Mouse (Mus musculus) spleen, postnatal 36 days (tissue): ENCODE data around the gene Slc39a9.

ENCODE experiments used
- DNase-seq, 2 experiments: peaks; one replicate each; pipeline ENCODE4 v3.0.0; 2022; ENCODE audit warnings: low spot score in 2 of 2, mixed read lengths in 1 of 2

The Slc39a9 gene

DNA sequence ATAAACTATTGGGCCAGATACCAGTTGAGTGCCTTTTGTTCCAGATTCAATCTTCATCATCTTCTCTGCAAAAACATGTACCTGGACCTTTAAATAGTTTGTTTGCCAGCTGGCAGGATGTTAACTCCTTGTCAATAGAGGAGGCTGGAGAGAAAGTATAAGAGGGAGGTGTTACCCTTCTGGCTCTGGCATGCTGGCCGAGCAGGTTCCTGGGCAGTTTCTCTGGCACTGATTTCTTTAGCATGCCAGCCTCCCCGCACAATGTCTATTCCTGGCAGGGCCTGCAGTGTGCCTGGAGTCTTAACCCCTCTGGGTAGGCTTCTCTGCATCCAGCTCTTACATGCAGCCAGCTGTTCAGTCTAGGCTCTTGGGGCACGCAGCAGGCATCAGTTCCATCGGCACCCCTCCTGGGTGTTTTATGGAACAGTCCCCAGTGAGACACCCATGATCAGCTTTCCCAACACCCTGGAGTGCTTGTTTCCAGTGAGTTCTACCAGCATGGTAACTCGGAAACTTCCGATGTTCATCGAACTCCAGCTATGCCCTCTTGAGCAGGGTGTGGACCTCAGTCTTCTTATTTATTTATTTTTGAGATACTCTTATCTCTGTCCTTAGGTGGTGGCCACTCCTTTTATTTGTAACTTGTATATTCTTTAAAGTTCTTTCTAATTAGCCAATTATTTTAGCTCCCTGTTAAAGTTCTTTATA, 10.4 kb downstream of the Slc39a9 start:
- no peak for DNase-seq

DNA sequence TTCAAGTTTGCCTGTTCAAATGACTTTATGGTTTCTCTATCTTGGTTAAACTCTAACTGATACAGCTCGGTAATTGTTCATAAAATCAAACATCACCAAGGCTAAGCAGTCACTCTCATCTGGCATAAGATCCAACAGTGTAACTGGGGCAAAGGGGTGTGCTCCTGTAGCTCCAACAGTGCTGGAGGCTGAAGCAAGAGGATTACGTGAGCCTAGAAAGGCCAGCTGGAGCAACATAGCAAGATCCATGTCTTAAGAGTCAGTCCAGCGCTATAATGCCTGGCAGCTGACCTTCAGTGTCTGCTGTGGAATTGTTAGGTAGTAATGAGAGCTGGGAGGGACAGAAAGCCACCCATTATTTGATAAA, 11.0 kb downstream of the Slc39a9 start:
- DNase-seq, result no peak

DNA sequence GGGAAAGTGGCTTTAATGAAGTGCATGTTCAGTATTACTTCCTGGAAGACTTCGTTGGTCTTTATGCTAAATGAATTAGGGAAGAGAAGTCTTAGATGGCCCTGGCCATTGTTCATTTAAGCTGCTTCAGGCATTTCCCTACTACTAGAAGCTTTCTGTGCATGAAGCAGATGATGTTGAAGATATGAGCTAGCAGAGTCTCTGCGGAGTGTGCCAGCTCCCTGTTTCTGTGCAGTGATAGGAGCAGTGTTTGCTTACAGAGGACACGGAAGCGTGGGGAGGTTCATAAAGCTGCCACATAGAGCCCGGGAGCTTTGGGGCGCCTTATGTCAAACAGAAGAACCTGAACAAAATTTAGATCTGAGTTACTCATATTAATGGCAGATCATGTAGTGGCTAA, 15.0 kb downstream of the Slc39a9 start:
- DNase-seq, result no peak

DNA sequence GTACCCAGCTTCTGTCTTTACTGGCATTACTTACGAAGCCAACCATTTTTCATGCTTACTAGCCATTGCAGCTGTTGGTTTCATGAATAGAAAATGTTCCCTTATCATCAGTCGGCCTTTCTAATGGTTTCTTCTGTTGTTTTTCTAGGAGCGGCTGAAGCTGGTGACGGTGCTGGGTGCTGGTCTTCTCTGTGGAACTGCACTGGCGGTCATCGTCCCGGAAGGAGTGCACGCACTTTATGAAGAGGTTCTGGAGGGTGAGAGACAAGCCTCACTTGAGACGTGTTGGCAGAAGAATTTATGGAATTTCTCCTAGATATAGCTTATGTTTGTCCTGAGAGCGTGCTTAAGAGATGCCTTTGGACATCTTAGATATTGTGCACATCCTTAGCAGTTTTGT, 18.6 kb downstream of the Slc39a9 start:
- no peak for DNase-seq

DNA sequence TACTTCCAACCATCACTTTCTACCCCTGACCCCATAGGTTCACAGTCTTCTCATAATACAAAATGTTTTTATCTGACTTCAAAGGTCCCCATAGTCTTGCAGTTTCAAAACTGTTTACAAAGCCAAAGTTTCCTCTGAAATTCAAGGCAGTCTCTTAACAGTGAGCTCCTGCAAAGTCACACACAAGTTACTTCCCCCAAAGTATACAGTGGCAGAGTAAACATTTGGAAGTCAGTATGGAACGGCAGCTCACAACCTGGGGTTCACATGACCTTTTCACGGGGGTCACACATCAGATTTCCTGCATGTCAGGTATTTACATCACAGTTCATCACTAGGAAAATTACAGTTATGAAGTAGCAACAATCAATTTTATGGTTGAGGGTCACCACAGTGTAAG, 20.3 kb downstream of the Slc39a9 start:
- no peak for DNase-seq

DNA sequence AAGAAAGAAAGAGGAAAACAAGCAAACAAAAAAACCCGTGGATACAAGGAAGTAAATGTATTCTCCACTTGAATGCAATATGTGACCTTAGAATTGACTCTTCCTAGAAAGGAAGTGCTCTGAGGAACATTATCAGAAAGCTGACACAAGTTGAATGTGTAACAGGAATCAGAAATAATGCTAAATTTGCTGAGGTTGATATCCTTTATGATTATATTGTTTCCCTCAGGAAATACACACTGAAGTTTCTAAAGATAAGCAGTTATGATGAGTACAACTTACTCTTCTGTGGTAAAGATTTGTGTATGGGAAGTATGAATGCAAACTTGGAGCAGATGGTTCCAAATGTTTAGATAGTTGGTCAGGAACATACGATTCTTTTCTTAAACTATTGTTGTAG, 24.7 kb downstream of the Slc39a9 start:
- DNase-seq, result no peak

DNA sequence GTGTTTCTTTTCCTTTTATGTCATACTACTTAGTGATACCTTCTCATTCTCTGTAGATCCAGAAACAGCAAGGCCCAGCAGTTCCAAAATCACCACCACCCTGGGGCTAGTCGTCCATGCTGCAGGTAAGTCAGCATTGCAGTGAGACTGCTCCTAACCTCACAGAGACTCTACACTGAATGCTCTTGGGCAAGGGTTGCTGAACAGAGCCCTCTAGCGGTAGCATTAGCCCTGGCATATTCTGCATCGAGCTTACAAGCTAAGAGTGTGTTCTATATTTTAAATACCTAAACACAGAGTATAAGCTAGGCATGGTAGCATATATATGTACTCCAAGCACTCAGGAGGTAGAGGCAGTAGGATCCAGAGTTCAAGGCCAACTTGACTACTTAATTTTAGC, 29.5 kb downstream of the Slc39a9 start:
- DNase-seq, result peak in 1 of 2 experiments; percentile 29

DNA sequence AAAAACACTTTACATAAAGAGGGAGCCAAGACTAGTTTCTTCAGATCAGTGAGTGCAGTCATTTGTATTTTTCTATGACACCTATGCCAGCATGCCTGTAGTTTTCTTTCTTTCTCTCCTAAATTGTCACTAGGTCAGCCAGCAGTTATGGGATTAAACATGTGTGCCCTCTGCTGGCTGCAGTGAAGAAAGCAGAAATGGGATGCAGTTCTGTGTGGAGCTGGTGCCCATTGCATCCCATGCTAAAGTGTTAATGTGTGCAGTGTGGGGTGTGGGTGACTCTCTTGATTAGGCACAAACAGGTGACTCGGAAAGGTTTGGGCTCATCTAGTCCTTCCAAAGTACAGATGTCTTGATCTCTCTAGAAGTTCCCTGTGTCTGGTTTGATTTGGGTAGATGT, 37.7 kb downstream of the Slc39a9 start:
- DNase-seq, result no peak

DNA sequence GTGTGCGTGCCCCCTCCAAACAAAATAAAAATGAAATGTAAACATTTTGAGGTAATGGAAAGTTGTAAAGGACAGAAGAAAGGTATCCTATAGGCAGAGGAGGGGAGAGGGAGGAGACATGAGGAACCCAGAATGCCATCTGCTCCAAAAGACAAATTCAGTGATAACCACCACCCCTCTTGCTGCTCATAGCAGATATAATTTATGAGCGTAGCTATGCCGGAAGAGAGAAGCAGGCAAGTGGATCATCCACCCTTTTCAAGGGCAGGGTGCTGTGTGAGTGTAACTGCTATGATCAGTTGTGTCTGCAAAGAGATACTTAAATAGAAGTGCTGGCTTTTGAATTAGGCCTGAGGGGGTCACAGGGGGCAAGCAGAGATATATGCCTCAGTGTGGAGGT, 39.9 kb downstream of the Slc39a9 start:
- no peak for DNase-seq

DNA sequence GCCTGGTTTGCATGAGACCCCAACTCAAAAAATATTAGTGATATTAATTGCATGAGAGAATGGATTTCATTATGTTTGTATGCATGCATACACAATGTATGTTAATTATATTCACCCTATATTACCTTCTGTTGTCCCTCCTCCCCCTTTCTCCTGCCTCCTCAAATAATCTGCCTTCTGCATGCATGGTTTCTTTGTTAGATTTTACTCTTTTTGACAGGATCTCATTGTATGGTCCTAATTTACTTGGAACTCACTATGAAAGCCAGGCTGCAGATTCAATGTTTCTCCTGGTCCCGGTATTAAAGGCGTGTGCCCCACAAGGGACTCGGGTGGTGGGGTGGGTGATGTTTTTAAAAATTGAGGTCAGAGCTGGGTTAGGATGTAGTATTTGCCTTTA, 40.6 kb downstream of the Slc39a9 start:
- DNase-seq, result no peak

DNA sequence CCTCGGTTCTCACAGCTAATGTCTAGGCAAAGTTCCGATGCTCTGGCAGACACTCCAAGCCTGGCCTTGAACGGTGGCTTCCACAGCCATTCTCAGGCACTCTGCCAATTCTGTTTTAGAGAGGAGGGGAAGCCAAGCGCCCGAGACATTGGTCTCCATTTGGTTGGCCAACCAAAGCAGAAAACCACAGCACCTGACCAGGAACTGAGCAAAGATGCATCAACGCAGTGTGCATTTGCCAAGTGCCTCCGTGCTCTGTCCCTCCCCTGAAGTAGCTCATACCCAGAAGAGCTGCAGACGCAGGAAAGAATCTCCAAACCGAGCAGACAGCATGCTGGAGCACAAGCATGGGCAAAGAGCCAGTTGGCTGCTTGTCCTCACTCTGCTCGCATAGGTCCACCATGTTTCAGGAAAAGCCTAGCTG, 44.1 kb downstream of the Slc39a9 start:
- no peak for DNase-seq

DNA sequence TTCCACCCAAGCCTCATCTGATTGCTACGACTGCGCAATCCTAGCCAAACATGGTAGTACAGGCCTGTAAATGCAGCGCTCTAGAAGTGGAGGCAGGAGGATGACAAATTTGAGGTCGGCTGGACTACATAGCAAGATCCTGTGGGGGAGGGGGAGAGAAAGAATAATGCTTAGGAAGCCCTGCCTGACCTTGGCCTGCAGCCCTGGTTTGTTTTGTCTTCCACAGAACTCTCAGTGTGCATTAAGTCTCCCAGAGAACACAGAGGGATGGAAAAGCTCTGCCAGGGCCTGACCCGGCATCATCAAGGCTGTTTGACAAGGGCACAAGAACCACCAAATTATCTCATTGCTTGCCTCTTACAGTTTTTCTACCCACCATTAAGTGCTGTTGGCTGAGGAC, 46.0 kb downstream of the Slc39a9 start:
- no peak for DNase-seq

DNA sequence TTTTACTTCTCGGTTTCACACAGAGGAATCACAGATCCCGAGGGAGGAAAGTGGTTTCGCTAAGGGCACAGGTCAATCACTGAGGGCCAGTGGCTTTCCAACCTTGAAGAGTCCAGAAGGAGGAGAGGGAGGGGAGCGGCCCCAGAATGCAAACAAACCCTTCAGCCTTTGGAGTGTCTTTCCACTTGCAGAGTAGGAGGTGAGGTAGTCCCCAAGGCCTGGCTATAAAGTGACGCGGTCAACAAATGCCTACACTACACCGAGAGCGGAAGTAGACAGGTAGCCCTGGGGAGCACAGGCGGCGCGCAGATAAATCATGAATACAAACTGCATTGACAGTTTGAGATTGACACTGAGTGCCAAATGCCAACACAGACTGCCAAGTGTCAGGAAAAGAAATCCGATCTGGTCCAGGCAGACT, 48.0 kb downstream of the Slc39a9 start:
- no peak for DNase-seq

DNA sequence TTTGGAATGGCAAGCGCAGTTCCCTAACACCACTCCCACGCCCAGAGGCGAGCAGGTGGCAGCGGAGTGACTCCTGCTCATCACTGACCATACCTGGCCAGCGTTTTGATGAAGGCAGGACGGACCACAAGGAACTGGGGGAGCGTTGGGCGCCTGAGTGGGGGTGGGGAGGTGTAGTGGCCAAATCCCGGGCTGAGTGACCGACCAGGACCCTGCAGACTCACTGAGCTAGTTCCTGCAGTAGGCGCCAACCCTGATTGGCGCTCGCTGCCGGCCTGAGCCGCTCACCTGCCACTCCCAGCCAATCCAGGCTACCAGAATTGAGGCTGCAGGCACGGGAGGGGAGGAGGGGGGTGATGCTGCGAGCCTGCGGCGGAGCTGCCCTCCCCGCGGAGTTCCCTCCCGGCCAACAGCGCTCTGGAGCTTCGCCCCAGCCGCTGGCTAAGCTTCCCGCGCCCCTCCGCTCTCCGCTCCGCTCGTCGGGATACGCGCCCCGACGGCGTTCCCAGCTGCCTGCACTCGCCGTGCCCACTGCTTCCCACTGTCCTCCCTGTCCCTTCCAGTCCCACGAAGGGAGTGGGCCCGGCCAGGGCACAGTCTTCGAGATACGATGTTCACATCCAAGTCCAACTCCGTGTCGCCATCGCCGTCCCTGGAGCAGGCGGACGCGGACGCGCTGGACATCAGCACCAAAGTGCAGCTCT, 48.7 kb downstream of the Slc39a9 start, which contains the start of gene Plekhd1:
Gene Plekhd1, plus strand, starts transcription at position 323 of the 704 bp plus-strand sequence.
- no peak for DNase-seq

DNA sequence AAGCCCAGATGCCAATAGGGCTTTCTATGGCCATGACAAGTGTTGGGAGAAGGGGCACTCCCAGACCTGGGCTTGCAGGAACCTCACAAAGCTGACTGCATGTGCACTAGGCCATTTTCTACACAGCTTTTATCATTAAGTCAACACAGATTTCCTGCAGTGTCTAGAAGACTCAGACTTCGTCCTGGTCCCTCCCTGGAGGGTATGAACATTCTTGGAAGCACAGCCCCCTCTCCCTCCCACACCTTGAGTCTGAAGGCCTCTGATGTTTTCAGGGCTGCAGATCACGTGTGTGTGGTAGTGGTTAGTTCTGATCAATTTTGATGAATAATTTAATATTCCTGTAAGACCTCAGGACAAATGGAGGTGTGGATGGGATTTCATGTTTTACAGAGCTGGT, 50.0 kb downstream of the Slc39a9 start:
- no peak for DNase-seq

DNA sequence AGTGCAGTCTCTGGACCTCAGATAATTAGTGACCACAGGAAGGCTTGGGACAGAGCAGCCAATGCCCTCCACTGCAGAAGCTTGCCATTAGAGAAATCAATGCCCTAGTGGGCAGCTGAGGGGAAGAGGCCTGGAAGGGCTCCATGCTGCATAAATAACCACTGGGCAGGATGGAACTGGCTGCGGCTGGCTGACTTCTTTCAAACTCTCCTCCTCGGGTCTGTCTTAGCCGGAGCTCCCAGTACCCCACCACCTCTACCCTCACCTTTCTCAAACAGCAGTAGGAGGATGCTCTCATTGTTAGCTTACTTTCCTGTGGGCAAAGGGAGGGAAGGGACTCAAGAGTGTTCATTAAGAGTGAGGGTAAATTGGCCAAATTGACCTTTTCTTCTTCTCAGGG, 51.3 kb downstream of the Slc39a9 start:
- DNase-seq, result no peak

DNA sequence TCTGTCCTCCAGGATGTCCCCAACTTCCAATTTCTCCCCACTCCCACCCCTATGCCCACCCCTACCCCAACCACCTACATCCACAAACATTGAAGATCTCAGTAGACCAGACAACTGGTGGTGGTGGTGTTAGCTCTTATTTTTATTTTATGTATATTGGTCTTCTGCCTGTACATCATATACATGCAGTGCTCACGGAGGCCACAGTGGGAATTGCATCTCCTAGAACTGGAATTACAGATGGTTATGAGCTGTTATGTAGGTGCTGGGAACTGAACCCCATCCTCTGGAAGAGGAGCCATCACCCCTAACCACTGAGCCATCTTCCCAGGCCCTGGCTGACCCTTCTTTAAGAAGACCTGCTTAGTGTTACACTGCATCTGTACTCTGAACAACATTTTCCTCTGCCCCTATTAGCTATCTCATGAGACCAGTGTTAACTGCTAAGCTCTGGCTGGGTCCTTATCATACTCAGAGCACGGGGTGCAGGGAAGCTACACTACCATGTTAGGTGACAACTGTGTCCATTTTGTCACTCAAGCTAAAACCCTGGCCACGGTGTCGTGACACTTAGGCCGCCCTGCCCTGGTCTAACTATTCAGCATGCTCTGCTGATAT, 55.0 kb downstream of the Slc39a9 start:
- peak in 1 of 2 experiments; percentile 12 for DNase-seq

DNA sequence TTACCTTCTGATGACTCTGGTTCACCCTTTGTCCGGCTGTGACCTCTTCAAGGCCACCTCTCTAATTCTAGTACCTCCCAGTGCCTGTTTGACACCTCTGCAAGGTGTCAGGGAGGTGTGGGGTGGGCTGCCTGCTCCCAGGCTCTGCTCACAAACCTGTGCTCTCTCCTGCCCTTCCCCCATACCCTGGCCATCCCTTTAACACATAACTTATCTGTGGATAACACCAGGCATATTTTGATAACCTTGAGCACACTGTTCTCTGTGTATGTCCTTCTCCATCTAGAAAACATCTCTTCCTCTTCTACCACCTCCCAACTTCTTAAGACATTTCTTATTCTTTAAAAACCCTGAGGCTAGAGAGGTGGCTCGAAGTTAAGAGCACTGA, 55.5 kb downstream of the Slc39a9 start:
- DNase-seq, result no peak

DNA sequence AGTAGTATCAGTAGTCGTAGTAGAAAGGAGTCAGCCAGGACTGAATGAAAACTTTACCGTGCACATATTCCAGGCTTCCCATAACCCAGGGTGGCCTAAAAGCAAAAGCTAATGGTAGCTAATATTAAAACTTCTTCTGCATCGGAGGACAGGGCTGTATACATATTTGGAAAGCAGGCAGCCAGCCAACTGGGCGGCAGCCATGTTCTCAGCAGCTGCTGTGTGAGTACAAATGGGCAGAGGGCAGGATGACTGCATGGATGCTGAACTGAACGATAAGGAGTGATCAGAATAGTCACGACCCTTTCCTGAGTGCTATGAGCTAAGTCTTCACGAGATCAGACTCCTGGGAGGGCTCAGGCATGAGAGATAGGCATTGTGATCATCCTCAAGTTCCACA, 57.6 kb downstream of the Slc39a9 start:
- DNase-seq, result no peak

DNA sequence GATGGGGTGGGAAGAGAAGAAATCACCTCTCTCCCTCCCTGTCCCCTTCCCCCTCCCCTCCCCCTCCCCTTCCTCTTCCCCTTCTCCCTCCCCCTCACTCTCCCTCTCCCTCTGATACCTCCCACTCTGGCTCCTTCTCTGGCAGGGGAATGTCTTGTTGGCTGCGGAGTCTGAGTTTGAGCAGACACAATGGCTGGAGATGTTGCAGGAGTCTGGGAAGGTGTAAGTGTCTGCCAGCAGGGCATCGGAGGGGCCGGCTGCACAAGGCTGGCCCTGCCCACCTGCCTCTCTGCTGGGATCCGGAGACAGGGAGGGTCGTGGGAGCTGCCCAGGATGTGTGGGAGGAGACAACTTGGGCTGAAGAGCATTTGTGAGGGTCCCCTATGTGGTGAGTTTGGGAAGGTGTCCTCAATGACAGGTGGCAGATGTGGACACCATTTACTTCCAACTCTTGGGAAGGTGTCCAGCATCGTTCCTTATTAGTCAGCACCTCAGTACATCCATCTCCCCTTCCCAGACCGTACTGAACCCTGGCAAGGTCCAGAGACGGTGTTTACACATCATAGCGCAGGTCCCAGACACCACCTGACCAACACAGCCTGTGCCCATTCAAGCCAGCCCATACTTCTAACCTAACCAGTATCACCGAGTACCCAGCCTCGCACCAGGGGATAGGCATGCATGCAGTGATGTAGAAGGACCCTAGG, 62.7 kb downstream of the Slc39a9 start:
- no peak for DNase-seq

DNA sequence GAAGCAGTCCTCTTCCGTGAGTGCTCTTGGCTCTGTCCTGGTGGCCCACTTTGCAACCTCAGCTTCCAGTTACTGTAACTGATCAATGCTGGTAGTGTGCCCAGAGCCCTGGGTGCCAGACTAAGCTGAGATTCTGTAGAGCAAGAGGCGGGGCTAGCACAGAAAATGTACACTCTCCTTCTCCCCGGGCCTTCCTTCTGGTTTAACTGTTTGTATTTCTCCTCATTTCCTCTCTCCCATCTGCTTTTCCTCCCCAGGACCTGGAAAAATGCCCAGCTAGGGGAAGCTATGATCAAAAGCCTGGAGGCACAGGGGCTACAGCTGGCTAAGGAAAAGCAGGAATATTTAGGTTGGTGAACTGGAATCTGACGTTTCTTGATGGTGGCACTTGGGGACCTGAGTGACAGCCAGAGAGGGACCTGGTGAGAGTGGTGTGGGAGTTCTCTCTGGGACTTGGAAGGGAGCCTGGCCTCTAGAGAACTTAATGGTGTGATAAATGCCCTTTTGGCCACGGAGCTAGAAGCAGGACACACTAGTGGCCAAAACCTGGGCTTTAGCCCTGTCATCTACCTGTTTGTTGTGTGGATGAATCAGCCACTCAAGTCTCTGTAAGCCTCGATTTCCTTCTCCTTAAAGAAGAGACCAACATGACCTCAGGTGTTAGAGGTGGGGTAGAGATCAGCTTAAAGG, 63.4 kb downstream of the Slc39a9 start:
- no peak for DNase-seq

DNA sequence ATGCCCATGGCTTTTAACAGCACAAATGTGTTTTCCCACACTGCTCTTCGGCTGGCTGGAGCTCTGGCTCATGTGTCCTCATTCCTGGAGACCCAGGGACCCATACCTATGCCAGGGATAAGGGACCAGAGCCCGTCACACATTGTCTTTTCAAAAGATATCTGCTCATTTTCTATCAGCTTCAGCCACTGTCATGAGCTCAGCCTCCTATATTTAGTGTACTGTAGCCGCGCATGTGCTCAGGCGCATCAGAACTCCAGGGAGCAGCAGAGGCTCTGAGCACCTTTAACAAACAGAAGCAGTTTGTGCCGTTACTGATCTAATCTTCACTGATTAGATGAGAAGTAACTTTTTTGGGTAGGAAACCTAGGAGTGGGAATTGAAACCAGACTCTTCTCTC, 72.2 kb downstream of the Slc39a9 start:
- DNase-seq, result no peak
